Mouse (Mus musculus) E14TG2a.4 (cell line): ENCODE results near the gene Trpm3.
A peak's percentile ranks its signal among the peaks of the same experiment; 100 is the strongest.

Experiments used
- CTCF ChIP-seq: conservative IDR thresholded peaks from 2 replicates; pipeline ENCODE4 v1.5.1; 2014; ENCODE audit warnings: low read length
- NANOG ChIP-seq: IDR thresholded peaks from 2 replicates; pipeline ENCODE4 v1.6.1; 2014; ENCODE audit warnings: borderline replicate concordance, low read length, mixed read lengths
- POU5F1 ChIP-seq: IDR thresholded peaks from 2 replicates; pipeline ENCODE4 v1.6.1; 2014; ENCODE audit warnings: low read length, borderline replicate concordance

GRCm38 (mm10) chr19:22552179-22552578 lies 413.3 kb downstream of the Trpm3 start:
- TF ChIP-seq CTCF (peak; percentile 70), POU5F1 (no peak), NANOG (no peak)
